Mouse (Mus musculus): ENCODE results near the gene 1700019N19Rik.

DNA sequence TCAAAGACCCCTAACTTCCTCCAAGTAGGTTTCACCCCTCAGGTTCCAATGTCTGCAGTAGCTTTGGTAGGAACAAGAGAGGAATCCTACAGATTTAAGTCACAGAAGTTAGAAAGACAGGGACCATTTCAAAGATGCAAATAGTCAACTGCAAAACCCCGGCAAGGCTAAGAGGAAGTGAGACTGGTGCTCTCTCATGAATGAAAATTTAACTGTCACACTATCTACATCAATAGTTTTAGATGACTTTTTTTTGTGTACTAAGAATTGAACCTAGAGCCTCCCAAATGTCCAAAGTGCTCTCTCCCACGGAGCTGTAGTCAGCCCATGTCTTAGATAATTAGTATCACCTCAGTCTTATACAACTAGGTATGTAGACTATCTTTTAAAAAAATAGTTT lies 38.7 kb upstream of the 1700019N19Rik start:
- TF ChIP-seq CTCF (IDR thresholded peaks at IDR 0.05) (no peak), EP300 (IDR thresholded peaks at IDR 0.05) (no peak)
